Mouse (Mus musculus) stomach, postnatal 0 days (tissue): ENCODE data around the gene Card10.

Experiments
- CTCF ChIP-seq: IDR thresholded peaks from 2 replicates; pipeline ENCODE4 v1.5.1; 2016; ENCODE audit warnings: antibody characterized with exemption, low read depth, mild to moderate bottlenecking, moderate library complexity
- EP300 ChIP-seq: optimal IDR thresholded peaks from 2 replicates; pipeline ENCODE3; 2016; ENCODE audit warnings: antibody characterized with exemption

DNA sequence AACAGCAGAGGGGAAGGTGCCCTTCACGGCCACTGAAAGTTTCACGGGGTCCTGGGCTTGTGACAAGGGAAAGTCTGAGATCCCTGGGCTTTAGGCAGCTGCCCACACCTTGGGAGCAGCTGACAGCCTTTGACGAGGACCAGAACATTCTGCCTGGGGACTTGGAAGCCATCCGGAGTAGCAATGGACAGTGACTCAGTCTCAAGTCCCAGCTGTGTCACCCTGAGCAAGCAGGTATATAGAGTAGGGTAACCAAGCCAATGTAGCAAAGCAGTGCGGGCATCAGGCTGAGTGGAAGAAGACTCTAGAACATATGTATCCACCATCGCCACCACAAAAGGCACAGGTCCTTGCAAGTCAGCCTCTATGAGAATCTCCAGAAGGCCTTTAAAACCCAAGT, 65.7 kb downstream of the Card10 start:
- TF ChIP-seq CTCF (no peak), EP300 (no peak)
